22 mouse cellular contexts compared by ENCODE assay signal in genomic region chr17:72666961-72667360, GRCm38 (mm10).
"Had no signal": no experiment of that assay in that cellular context is flagged by ENCODE, and none has a peak within 500 bp of the region (broad histone marks: within the 10 kb centered on the region; RNA-seq: fewer than 3 reads in every experiment).

No protein-coding gene starts in this region.

- H3K4me1 ChIP-seq: heart, embryonic 13.5 days; heart, embryonic 15.5 days; hindbrain, embryonic 13.5 days; hindbrain, embryonic 15.5 days; limb, embryonic 13.5 days; limb, embryonic 15.5 days; liver, embryonic 12.5 days had no signal

- H3K4me2 ChIP-seq: heart, embryonic 11.5 days; heart, embryonic 13.5 days; heart, embryonic 15.5 days; hindbrain, embryonic 13.5 days; hindbrain, embryonic 15.5 days; limb, embryonic 13.5 days; limb, embryonic 15.5 days; liver, embryonic 12.5 days had no signal

- H3K36me3 ChIP-seq: heart, embryonic 13.5 days; heart, embryonic 15.5 days; hindbrain, embryonic 13.5 days; hindbrain, embryonic 15.5 days; limb, embryonic 13.5 days; limb, embryonic 15.5 days; liver, embryonic 12.5 days had no signal

- DNase-seq: forebrain, postnatal 0 days; gastrocnemius, postnatal 14 days; gastrocnemius, postnatal 36 days; heart, adult 2 months; heart, postnatal 14 days; heart, postnatal 36 days; kidney, adult 18-20 months; layer of hippocampus, adult 9-11 months; layer of hippocampus, postnatal 36 days; left cerebral cortex, postnatal 4 days had no signal

- H3K9ac ChIP-seq: forebrain, postnatal 0 days; heart, embryonic 13.5 days; heart, embryonic 15.5 days; hindbrain, embryonic 13.5 days; hindbrain, embryonic 15.5 days; limb, embryonic 13.5 days; limb, embryonic 15.5 days; liver, embryonic 12.5 days; liver, embryonic 14.5 days had no signal

- H3K4me3 ChIP-seq: heart, adult 2 months; heart, embryonic 13.5 days; heart, embryonic 15.5 days; hindbrain, embryonic 13.5 days; hindbrain, embryonic 15.5 days; limb, embryonic 13.5 days; limb, embryonic 15.5 days; liver, embryonic 12.5 days had no signal

- H3K9me3 ChIP-seq: heart, embryonic 13.5 days; heart, embryonic 15.5 days; hindbrain, embryonic 13.5 days; hindbrain, embryonic 15.5 days; limb, embryonic 13.5 days; limb, embryonic 15.5 days; liver, embryonic 12.5 days had no signal

- H3K27ac ChIP-seq: heart, adult 2 months; heart, embryonic 13.5 days; heart, embryonic 15.5 days; hindbrain, embryonic 13.5 days; hindbrain, embryonic 15.5 days; hindbrain, postnatal 0 days; kidney, postnatal 0 days; limb, embryonic 13.5 days; limb, embryonic 15.5 days; liver, embryonic 12.5 days; liver, embryonic 14.5 days had no signal

- H3K27me3 ChIP-seq: heart, embryonic 13.5 days; heart, embryonic 15.5 days; hindbrain, embryonic 13.5 days; hindbrain, embryonic 15.5 days; limb, embryonic 13.5 days; limb, embryonic 15.5 days; liver, embryonic 12.5 days had no signal

- ATAC-seq: forebrain, postnatal 0 days; hindbrain, postnatal 0 days; intestine, embryonic 16.5 days; liver, embryonic 12.5 days had no signal
